Mouse (Mus musculus) inflammation-experienced regulatory T-cells, adult 6 months (primary cell): ENCODE results near the gene Nutf2. TPM values are rescaled to one million over a fixed set of nuclear protein-coding genes. Genes with fewer than 3 reads are reported as not detected.

Experiments used
- ATAC-seq: one replicate; pipeline ENCODE4 v1.8.0; 2017
- polyA plus RNA-seq, 3 experiments: library from polyadenylated mRNA; unstranded; fragments of 100-300 nt; shearing (Covaris generic); gene quantifications; one replicate each; pipeline ENCODE4 v1.2.1; 2017

The Nutf2 gene
- polyA plus RNA-seq, 3 experiments from 2014 or later = 10.8 to 70.1 (median 13.0) TPM

DNA sequence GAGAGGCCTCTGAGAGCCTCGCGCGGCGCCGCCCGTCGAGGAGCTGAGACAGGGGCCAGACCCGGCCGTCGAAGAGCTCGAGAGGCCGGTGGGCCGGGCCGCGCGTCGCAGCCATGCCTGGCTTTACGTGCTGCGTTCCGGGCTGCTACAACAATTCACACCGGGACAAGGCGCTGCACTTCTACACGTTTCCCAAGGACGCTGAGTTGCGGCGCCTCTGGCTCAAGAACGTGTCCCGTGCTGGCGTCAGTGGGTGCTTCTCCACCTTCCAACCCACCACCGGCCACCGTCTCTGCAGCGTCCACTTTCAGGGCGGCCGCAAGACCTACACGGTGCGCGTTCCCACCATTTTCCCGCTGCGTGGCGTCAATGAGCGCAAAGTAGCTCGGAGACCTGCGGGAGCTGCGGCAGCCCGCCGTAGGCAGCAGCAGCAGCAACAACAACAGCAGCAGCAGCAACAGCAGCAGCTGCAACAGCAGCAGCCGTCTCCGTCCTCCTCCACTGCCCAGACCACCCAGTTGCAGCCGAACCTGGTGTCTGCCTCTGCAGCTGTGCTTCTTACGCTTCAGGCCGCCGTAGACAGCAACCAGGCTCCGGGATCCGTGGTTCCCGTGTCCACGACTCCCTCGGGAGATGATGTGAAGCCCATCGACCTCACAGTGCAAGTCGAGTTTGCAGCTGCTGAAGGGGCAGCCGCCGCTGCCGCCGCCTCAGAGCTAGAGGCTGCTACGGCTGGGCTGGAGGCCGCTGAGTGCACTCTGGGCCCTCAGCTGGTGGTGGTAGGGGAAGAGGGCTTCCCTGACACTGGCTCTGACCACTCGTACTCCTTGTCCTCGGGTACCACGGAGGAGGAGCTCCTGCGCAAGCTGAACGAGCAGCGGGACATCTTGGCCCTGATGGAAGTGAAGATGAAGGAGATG lies 4.9 kb upstream of the Nutf2 start:
- ATAC-seq = peak; percentile 3

- ATAC-seq = no peak
Measured at GRCm38 (mm10) chr8:105856168-105856835, 4.1 kb upstream of the Nutf2 start.

DNA sequence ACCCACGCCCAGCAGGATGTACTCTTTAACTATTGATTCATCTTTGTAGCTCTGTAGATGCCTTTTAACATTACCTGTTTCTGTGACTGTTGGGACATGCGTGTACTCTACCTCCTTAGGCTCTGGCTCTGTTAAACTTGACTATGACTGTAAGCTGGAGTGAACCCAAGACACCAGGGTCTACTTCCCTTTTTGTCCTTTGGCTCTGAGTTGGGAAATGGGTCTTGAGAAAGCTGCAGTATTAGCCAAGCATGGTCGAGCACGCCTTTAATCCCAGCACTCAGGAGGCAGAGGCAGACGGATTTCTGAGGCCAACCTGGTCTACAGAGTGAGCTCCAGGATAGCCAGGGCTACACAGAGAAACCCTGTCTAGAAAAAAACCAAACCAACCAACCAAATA lies 1.9 kb upstream of the Nutf2 start:
- ATAC-seq = no peak

DNA sequence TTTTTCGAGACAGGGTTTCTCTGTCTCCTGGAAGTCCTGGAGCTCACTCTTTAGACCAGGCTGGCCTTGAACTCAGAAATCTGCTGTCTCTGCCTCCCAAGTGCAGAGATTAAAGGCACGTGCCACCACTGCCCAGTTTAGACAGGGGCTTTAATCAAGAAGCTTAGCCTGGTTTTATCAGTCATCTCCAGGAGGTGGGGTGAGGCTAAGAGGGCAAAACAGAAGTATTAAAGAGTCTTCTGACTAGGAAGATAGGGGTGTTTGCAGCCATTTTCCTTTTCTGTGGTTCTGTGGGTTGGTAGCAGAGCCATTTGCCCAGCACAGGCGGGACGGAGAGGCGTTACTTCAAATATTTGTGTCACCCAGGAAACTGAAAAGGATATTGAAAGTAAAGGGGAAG lies 1.1 kb upstream of the Nutf2 start:
- no peak for ATAC-seq

DNA sequence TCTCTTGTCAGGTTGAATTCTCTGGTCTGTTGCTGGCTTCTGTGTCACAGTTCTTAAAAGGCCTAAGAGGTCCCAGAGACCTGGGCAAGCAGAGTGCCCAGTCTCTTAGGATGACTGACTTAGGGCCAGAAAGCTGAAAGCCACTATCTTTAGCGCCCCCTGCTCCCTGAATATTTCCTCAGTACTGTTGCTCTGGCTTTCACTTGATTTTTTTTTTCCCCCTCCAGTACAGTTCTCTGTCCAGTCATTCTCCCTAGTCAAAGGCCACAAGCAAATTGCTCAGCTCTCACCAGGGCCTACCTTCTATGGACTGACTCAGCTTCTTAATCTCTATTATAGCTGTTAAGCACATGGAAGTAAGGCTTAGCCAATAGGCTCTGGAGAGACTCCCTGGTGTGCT lies 1.6 kb downstream of the Nutf2 start:
- ATAC-seq = no peak

DNA sequence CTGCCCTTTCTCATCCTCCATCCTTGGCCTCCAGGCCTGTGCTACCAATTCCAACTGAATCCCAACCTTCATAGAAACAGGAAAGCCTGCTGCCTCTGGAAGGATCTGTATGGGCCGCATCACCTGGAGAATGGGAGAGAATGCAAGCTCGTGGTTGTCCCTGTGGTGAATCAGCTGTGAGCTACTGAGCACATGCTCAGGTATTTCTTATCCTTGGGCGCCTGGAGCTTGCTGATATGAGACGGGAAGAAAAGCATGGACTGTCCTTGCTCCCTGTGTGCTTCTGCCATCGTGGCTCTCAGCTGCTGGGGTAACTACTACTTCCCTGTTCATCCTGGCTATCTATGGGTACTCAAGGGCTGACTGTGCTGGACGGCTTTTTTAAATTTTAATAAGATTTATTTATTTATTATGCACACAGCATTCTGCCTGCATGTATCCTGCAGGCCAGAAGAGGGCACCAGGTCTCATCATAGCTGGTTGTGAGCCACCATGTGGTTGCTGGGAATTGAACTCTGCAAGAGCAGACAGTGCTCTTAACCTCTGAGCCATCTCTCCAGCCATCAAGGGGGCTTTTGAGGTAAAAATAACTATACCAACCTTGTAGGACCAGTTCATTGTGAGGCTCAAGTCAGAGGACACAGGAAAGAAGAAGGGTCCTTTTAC lies 6.1 kb downstream of the Nutf2 start:
- ATAC-seq = no peak

GRCm38 (mm10) chr8:105874301-105874700 lies 13.9 kb downstream of the Nutf2 start:
- no peak for ATAC-seq

DNA sequence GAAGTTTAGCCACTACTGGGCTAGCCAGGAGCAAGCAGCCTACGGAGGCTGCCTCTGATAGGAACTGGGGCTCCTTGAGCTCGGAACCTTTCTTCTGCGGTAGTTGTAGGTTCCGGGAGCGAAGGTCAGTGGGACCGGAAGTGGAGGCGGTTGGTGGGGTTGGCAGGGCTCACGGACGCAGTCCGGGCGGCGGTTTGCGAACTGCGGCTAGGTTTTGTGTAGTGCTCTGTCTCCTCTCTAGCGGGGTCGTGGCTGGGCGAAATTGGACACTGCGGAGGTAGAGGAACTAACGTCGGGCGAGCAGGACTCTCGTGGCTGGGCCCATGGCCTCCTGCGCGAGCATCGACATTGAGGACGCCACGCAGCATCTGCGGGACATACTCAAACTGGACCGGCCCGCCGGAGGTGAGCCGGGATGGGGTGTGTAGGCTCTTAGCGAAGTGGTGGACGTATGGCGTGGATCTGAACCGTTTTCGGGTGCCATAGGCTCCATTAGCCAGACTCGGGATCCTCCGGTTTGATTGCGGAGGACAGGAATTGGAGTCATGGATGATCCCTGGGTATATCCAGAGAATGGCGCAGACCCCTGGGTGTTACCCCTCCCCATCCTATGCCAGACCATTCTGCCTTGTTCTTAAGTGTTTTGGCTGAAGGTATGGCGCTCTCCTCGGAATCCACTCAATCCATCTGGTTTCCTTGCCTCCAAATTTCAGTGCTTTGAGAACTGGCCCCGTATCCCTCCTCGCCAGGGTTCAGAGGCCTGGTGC lies 20.6 kb downstream of the Nutf2 start, which contains the start of gene Edc4:
Gene Edc4, plus strand, starts transcription at position 128 of the 767 bp plus-strand sequence.
- peak; percentile 94 for ATAC-seq

GRCm38 (mm10) chr8:105889756-105890465 lies 29.5 kb downstream of the Nutf2 start:
- ATAC-seq = no peak

DNA sequence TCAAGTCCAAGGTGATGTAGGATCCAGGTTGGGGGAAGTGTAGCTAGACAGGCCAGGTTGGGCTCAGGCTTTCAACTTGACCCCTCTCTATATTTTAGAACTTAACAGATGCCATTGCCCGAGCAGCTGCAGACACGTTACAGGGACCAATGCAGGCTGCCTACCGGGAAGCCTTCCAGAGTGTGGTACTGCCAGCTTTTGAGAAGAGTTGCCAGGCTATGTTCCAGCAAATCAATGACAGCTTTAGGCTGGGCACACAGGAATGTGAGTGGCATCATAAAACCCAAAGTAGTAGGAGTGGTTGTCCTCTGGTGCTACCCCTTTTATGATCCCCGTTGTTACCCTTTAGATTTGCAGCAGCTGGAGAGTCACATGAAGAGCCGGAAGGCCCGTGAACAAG lies 30.5 kb downstream of the Nutf2 start:
- no peak for ATAC-seq

GRCm38 (mm10) chr8:105892432-105892831 lies 32.1 kb downstream of the Nutf2 start:
- no peak for ATAC-seq

- no peak for ATAC-seq
Measured at GRCm38 (mm10) chr8:105893339-105893738, 33.0 kb downstream of the Nutf2 start, which contains the start of gene Nrn1l. Gene Nrn1l (plus strand): TSS chr8:105893567.

GRCm38 (mm10) chr8:105897801-105898480 lies 37.6 kb downstream of the Nutf2 start:
- ATAC-seq = no peak

GRCm38 (mm10) chr8:105900180-105900940 lies 40.0 kb downstream of the Nutf2 start, which contains the start of gene Pskh1:
Gene Pskh1 (plus strand): TSS chr8:105900441.
- ATAC-seq = peak; percentile 88

DNA sequence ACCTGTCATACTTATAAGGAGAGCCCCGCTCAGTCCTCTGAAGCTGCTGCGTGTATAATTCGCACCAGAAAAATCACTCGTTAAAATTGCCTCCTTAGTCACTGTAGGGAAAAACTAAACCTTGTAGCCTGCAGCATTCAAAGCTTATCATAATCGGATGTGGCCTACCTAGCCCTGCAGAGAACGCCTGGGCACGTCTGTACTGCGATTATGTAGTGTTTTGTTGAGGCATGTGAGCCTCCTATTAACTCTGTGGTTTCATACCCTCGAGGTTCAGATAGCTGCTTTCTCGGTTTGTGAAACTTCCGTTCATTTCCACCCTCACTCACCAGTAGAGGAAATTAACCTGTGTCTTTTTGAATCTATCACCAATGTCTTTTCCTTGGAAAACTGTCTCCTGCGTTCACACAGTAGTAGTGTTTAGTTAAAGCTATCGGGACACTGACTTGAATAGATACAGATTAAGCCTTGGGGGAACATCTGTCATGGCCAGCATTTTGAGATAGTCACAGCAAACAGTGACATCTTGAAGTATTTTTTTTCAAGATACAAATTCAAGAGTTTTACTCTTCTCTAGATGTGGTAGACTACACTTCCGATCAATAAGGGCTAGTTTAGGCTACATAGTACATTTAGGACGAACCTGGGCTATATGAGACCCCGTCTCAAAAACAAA lies 40.7 kb downstream of the Nutf2 start:
- peak; percentile 70 for ATAC-seq

DNA sequence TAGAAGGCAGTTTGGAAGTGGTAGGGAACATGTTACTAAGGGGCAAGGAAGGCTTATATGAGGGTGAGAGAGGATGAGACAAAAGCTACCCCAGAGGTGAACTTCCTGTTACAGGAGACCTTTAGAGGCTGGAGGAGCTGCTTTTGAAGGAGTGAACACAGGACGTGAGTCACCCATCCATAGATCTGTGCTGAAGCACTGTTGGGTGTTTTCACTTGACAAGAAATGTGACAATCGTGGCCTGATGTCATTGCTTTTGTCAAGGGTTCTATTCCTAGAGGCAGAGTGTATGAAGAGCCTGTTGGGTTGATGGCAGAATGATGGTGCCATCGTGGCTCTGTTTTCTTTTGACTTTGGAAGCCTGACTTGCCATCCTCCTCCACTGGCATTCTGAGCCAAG lies 59.0 kb downstream of the Nutf2 start:
- peak; percentile 94 for ATAC-seq

DNA sequence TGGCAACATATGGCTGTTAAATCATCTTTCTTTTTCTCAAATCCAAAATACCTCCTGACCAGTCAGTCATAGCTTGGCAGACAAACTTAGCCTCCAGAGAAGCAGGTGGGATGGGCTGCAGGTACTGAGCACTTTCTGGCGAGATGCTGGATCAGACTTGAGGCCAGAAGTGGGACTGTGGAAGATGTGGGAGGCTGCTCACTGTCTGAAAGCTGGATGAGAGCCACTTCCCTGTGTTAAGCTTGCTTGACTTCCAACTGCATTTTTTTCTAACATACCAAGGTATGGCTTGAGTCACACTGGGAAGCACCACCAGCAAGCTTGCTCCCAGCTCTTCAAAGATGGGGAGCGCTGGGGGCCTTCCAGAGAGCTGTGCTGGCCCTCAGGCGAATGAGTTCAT lies 64.7 kb downstream of the Nutf2 start:
- no peak for ATAC-seq
